Mouse (Mus musculus): ENCODE measurements around the gene H2afx. TPM values are rescaled to one million over a fixed set of nuclear protein-coding genes. Genes with fewer than 3 reads are reported as not detected.
"Not testable (repeated sequence)": the region's sequence is repeated elsewhere in the genome, so short reads cannot be mapped to it uniquely, and the experiment has no call there.

The H2afx gene
- total RNA-seq, 2 experiments from 2014 or later: 21.6 to 35.0 TPM

- no peak for DNase-seq
- intact Hi-C loops (cut with DNase I): no loop called here
Measured at GRCm38 (mm10) chr9:44317452-44317851, 17.0 kb upstream of the H2afx start.

DNA sequence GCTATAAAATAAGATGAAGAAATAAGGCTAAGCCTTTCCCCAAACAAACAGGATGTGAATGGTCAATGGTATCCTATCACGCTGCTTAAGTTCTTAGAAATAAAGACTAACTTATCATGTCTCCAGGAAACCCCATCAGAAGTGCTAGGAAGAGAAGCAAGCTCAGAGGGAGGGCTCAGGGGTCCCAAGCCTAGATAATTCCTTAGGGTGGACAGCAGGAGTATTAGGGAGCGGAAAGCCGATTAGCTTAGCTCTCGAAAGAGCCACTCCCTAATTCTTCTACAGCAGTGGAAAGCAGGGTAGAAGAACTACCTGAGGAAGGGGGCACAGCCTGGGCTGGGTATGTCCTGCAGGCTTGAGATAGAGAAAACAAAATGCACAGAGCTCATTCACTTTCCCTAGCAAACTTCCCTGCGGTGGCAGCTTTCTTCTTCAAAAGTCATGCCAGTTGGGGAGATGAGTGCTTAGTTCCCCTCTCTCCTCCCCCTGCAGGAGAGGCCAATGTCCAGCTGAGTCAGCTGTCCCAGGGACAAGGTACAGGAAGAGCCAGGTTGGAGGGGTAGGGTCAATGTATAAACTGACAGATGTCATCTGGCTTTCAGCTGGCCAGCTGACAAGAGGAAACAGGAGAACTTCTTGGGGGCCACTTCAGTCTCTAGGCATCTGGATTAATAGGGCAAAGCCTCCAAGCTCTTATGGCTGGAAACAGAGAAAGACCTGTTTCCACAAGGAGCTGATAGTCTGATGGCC is 16.2 kb upstream of the H2afx start:
- intact Hi-C loops (cut with DNase I): no loop called here
- no peak for DNase-seq

GRCm38 (mm10) chr9:44318826-44319095 is 15.7 kb upstream of the H2afx start:
- no peak for DNase-seq
- intact Hi-C loops (cut with DNase I): no loop called here

GRCm38 (mm10) chr9:44319105-44319886 is 15.2 kb upstream of the H2afx start:
- no peak for DNase-seq
- intact Hi-C loops (cut with DNase I): no loop called here

DNA sequence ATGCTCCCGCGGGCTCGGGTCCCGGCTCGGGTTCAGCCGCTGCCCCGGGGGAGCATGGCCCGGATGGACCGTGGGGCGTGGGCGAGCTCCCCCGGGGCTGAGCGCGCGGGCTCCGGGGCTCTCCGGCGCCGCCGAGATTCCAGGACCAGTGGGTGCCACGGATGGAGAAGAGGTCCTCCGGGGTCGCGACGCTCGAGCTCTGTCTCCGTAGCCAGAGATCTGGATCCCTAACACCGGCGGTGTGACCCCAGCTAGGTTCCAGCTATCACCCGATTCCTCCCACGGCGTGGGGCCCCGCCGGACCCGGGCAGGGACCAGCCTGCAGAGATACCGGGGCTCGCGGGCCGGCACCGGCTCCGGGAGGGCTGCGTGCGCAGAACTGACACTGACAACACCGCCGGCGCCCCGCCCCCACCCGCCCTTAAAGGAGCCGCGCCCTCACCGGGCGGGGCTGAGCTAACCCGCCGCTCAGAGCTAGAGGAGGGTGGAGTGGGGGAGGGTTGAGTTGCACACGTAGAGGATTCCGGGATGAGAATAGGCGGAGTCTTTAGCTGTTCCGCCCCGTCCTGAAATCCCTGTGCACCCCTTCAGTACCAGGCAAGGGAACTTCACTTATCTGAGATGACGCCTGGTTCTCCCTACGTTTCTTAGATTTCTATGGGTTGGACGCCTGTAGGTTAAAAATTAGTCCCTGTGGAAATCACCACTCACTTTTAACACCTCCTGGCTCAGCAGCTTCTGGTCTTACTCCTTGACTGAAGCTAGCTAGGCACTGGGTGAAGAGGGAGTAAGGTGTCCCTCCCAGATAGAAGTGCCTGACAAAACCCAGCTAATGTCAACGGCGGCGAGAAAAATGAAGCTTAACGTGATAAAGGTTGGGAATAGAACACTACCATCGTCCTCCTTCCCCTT is 14.4 kb upstream of the H2afx start, which contains the start of gene C2cd2l:
TSS of gene C2cd2l (minus strand) at position 399 of the 912 bp plus-strand sequence.
- DNase-seq: peak; percentile 89 to 90
- intact Hi-C loops (cut with DNase I): no loop called here

- no peak for DNase-seq
- intact Hi-C loops (cut with DNase I): no loop called here
Measured at GRCm38 (mm10) chr9:44320799-44321133, 13.7 kb upstream of the H2afx start.

- intact Hi-C loops (cut with DNase I); DNase-seq: not testable (repeated sequence)
Measured at GRCm38 (mm10) chr9:44323656-44324055, 10.8 kb upstream of the H2afx start.

DNA sequence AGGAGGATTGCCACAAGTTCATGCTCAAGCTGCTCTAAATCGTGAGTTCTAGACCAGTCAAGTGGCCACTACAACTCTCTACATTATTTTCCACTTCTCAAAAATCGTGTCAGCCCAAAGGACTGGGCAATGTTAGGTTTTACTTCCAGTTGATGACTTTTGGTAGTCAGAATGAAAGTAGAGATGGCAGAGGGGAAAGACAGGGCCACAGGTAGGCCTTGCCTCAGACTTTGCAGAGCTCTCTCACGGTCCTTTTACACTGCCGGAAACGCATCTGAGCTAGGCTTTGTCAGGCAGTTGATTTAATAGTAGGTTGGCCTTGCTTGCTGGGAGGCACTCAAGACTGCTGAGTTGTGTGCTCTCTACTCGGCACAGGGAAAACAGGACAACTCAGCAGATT is 10.3 kb upstream of the H2afx start:
- no peak for DNase-seq
- intact Hi-C loops (cut with DNase I): no loop called here

DNA sequence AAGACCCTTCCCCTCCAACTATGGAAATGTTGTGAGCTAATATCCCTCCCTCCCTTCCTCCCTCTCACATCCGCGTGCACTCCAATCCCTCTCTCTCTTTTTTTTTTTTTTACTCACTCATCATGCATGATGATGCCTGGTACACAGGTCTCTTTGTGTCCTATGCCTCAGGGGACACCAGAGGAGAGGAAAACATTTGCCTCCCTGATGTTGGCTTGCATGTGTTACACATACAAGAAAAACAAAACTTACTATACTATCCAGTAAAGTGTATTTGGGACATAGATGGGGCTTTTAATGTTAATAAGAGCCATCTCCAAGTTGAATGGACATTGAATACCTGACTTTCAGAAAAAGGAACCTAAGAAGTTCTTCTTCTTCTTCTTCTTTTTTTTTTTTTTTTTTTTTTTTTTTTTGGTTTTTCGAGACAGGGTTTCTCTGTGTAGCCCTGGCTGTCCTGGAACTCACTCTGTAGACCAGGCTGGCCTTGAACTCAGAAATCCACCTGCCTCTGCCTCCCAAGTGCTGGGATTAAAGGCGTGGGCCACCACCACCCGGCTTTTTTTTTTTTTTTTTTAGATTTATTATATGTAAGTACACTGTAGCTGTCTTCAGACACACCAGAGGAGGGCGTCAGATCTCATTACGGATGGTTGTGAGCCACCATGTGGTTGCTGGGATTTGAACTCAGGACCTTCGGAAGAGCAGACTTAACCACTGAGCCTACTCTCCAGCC is 9.3 kb upstream of the H2afx start:
- intact Hi-C loops (cut with DNase I); DNase-seq: not testable (repeated sequence)

- intact Hi-C loops (cut with DNase I): loop anchor here (1.0 to 2.0 kb wide), 2 partner anchors 8 to 19 kb away; partner anchors contain the start of gene H2afx
- DNase-seq: no peak
Measured at GRCm38 (mm10) chr9:44325768-44326370, 8.6 kb upstream of the H2afx start, which contains the start of gene Dpagt1. TSS of gene Dpagt1 (plus strand) at chr9:44326019.

GRCm38 (mm10) chr9:44326371-44327063 is 8.0 kb upstream of the H2afx start:
- peak; percentile 77 to 82 for DNase-seq
- intact Hi-C loops (cut with DNase I): loop anchor here (1.0 to 2.0 kb wide), 2 partner anchors 8 to 20 kb away; partner anchors contain the start of gene H2afx

- peak; percentile 49 to 50 for DNase-seq
- intact Hi-C loops (cut with DNase I): loop anchor here (2.0 kb wide), 1 partner anchor 20 kb away; no protein-coding TSS in a partner anchor
Measured at GRCm38 (mm10) chr9:44327064-44327711, 7.3 kb upstream of the H2afx start.

GRCm38 (mm10) chr9:44327926-44328325 is 6.6 kb upstream of the H2afx start:
- intact Hi-C loops (cut with DNase I): loop anchor here (2.0 kb wide), 1 partner anchor 21 kb away; no protein-coding TSS in a partner anchor
- no peak for DNase-seq

- DNase-seq: no peak
- intact Hi-C loops (cut with DNase I): no loop called here
Measured at GRCm38 (mm10) chr9:44330736-44331135, 3.8 kb upstream of the H2afx start.

- intact Hi-C loops (cut with DNase I): no loop called here
- no peak for DNase-seq
Measured at GRCm38 (mm10) chr9:44332918-44333638, 1.4 kb upstream of the H2afx start.

GRCm38 (mm10) chr9:44335331-44336092 is 1.0 kb downstream of the H2afx start:
- DNase-seq: peak; percentile 50 to 54
- intact Hi-C loops (cut with DNase I): loop anchor here (5.0 kb wide), 1 partner anchor 33 kb away; no protein-coding TSS in a partner anchor

GRCm38 (mm10) chr9:44336093-44336406 is 1.6 kb downstream of the H2afx start:
- DNase-seq: no peak
- intact Hi-C loops (cut with DNase I): loop anchor here (5.0 kb wide), 1 partner anchor 34 kb away; no protein-coding TSS in a partner anchor
